Mouse (Mus musculus): ENCODE measurements at regions not wholly inside any gene's neighbourhood (a gene's known extent, or its start where the extent isn't known, plus 50 kb on each side); places are given as distances from the start of the nearest gene placed in this dataset.
"Not testable (repeated sequence)": the region's sequence is repeated elsewhere in the genome, so short reads cannot be mapped to it uniquely, and the experiment has no call there.

DNA sequence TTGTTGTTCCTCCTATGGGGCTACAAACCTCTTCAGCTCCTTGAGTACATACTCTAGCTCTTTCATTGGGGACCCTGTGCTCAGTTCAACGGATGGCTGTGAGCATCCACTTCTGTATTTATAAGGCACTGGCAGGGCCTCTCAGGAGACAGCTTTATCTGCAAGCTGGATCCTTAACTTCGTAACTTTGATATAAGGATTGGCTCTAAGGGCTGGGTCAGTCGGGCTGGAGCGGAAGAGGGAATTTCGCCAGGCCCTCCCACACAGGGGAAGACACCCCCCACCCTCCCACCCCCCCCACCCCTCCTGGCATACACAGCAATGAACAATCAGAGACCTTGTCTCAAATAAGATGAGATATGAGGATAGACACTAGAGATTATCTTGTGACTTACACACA lies 304.3 kb upstream of the Chordc1 start:
- DNase-seq (ENCODE audit: low read depth), result peak; percentile 65

DNA sequence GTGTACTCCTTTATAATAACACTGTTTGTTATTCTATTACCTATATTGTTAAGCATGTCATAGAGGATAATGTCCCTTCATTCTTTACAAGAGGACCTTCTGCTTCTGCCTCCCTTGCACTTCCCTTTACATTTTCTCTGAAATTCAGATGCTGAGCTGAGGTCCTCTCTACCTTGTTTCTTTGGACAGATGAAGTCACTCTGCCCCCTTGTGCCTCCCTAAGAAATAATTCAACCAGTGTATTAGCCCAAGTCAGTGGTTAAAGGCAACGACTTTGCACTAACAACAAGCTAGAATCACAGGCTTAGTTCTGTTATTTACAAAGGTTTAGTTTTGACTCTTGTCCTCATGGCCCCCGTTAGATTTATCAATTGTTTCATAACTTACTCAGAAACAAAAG lies 289.4 kb upstream of the Chordc1 start:
- DNase-seq (ENCODE audit: low read depth), result no peak

DNA sequence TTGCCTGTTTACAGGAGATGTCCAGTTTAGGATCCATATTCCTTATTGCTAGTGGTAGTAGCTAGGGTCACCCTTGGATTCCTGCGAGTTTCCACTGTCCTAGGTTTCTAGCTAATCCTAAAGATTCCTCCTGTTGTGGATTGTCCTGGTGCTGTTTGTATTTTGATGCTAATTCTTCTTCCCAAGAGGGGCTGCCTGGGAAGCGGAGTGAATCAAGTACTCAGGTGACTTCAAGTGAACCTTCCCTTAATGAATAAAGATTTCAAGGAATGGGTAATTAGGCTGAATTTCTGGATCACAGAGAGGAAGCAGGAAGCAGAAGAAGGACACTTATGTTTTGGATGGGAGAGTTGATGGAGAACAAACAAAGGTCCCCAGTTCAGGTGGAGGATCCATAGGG lies 250.6 kb upstream of the Chordc1 start:
- DNase-seq (ENCODE audit: low read depth), result no peak

GRCm38 (mm10) chr9:18042636-18043035 lies 249.3 kb upstream of the Chordc1 start:
- DNase-seq (ENCODE audit: low read depth), result not testable (repeated sequence)

- DNase-seq (ENCODE audit: low read depth), result no peak
These were observed 215.0 kb upstream of the Chordc1 start for GRCm38 (mm10) chr9:18076942-18077341.

- DNase-seq (ENCODE audit: low read depth), result not testable (repeated sequence)
These were observed 213.5 kb upstream of the Chordc1 start for GRCm38 (mm10) chr9:18078446-18078845.

DNA sequence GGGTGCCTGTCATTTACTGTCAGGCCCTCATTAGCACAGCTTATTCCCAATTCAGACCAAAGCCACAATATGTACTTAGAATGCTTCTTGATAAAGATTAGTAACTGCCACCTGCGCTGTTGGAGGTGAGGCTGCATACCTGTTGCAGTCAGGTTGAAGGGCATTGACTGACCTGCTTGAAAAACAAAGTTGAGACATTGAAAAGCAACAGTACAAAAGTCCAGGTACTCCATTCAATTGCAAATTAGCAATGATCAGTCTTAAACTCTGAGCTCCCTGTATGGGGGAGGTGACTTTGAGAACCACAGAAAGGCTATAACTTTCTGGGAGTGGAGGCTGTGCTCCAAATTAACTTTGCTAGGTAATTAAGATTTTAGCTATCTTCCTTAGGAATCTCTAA lies 212.8 kb upstream of the Chordc1 start:
- not testable (repeated sequence) for DNase-seq (ENCODE audit: low read depth)

Measured in induced T-regulatory cell, adult 2 months (primary cell).